Mouse (Mus musculus) heart, embryonic 12.5 days (tissue): ENCODE measurements around the gene Nudc. TPM values are rescaled to one million over a fixed set of nuclear protein-coding genes. Genes with fewer than 3 reads are reported as not detected.

Source experiments
- ATAC-seq: fragments of 200-750 bp; cut with Nextera tagmentation; 2 replicates; pipeline ENCODE4 v1.8.0; 2017; ENCODE audit warnings: moderate TSS enrichment, moderate library complexity; ENCODE audit not compliant: insufficient number of reproducible peaks, low FRiP score
- H3K27ac ChIP-seq: fragments of 300-500 bp; sonication (generic); 2 replicates; pipeline ENCODE4 v1.5.1; 2016; ENCODE audit warnings: mild to moderate bottlenecking, moderate library complexity; ENCODE audit not compliant: poor library complexity, severe bottlenecking
- H3K27me3 ChIP-seq: fragments of 300-500 bp; sonication (generic); replicated peaks from 2 replicates; pipeline ENCODE4 v1.6.1; 2016; ENCODE audit warnings: mild to moderate bottlenecking, moderate library complexity
- H3K36me3 ChIP-seq: fragments of 300-500 bp; sonication (generic); 2 replicates; pipeline ENCODE4 v1.6.1; 2016; ENCODE audit warnings: mild to moderate bottlenecking, moderate library complexity
- H3K4me1 ChIP-seq: fragments of 300-500 bp; sonication (generic); replicated peaks from 2 replicates; pipeline ENCODE4 v1.6.1; 2016; ENCODE audit warnings: mild to moderate bottlenecking
- H3K4me2 ChIP-seq: fragments of 300-500 bp; sonication (generic); 2 replicates; pipeline ENCODE4 v1.6.1; 2016; ENCODE audit warnings: mild to moderate bottlenecking, moderate library complexity
- H3K4me3 ChIP-seq: fragments of 300-500 bp; sonication (generic); 2 replicates; pipeline ENCODE4 v1.5.1; 2016; ENCODE audit warnings: mild to moderate bottlenecking
- H3K9ac ChIP-seq: fragments of 300-500 bp; sonication (generic); 2 replicates; pipeline ENCODE4 v1.6.1; 2016; ENCODE audit warnings: mild to moderate bottlenecking, moderate library complexity
- H3K9me3 ChIP-seq: fragments of 300-500 bp; sonication (generic); replicated peaks from 2 replicates; pipeline ENCODE4 v1.6.1; 2016; ENCODE audit warnings: mild to moderate bottlenecking, moderate library complexity
- WGBS: fragments of 180-500 bp; shearing (Covaris S2); methylation state at CpG from one replicate; pipeline ENCODE4 v1.1.7; 2016; 5-methylcytosine and 5-hydroxymethylcytosine counted together
- polyA plus RNA-seq: library from polyadenylated mRNA; unstranded; fragments of >200 nt; fragmentation: Nextera tagmentation; extraction: Ambion mirVana; gene quantifications from 2 replicates; pipeline ENCODE4 v1.2.1, GENCODE M21; 2016

The Nudc gene
- polyA plus RNA-seq = 261 and 273 TPM in 2 replicates

DNA sequence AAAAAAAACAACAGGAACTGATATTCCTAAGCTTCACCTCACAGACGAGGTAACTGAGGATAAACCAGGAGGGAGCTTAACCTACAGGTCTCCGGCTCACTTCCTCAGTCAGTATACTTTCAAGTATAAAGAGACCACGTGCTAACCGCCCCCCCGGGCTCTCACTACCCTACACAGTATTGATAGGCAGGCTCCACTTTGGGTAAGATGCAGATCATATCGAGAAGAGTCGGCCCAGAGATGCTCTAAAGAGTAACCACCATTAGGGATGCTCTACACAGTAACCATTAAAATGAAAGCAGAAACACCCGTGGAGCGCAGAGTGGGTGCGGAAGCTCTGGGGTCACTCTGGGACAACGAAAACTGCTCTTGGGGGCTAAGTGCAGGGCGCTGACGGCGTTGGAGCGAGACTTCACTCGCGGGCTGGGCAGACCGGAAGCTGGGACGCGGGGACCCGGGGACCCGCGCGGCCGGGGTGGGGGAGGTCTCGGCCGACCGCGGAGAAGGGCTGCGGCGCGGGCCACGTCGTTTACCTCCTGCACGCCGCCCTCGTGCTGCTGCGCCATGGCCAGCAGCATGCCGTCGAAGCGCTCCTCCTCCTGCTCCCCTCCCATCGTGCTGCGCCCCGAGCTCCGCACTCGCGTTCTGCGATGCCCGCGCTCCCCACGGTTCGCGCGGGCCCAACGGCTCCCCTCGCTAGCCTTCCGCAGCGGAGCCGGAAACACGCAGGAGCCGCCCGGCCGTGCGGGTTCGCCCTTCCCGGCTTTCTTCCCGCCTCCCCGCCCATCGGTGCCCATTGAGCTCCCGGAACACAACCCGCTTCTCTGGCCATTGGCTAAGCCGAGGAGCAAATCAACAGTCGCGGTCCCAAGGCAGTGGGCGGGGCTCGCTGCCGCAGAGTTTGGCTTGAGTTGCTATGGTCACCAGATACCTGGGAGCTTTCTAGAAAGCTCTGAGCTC lies at the start of gene Nudc:
Gene Nudc, minus strand, starts transcription at position 725 of the 960 bp plus-strand sequence.
- Histone ChIP-seq H3K27me3 (no peaks in the 10 kb centered on the region), H3K36me3 (peaks cover 29% of the 10 kb centered on the region), H3K4me2 (peak within 1 kb of the TSS; percentile 91), H3K27ac (peak within 1 kb of the TSS; percentile 50; the same call in 1 of the 2 replicates), H3K9ac (peak within 1 kb of the TSS; percentile 93), H3K4me1 (peaks cover 18% of the 10 kb centered on the region), H3K4me3 (peak within 1 kb of the TSS; percentile 93), H3K9me3 (peaks cover 4% of the 10 kb centered on the region; the same call in 1 of the 2 replicates)
- ATAC-seq = peak; percentile 96
- under 1% methylated on average over 76 of the region's 77 CpGs for WGBS

- Histone ChIP-seq H3K4me2 (peak overlapping the region; percentile 18; the same call in 1 of the 2 replicates), H3K9ac (no peak overlapping the region)
Observed at GRCm38 (mm10) chr4:133595538-133595937, 49.7 kb upstream of the Nudc start.

DNA sequence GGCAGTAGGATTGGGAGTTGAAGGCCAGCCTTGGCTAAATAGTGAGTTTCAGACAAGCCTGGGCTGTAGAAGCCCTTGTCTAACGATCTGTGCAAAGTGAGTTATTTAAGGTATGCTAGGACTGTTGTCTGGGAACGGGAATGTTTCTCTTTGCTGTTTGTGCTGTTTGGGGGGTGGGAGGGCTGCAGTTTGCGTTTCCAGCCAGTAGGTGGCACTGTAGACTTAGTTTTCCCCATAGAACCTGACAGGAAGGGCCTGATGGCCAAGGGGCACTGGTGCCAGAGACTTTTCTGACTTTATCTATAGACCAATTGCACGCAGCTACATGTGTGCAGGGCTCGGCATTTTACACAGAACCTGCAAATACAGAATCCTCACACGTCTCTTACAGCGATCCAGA lies 46.8 kb upstream of the Nudc start:
- Histone ChIP-seq H3K9ac (no peak overlapping the region), H3K4me1 (peaks cover 7% of the 10 kb centered on the region), H3K36me3 (peaks cover 44% of the 10 kb centered on the region), H3K27me3 (no peaks in the 10 kb centered on the region), H3K27ac (no peak overlapping the region), H3K4me3 (no peak overlapping the region), H3K9me3 (no peaks in the 10 kb centered on the region), H3K4me2 (no peak overlapping the region)
- no peak for ATAC-seq
- 25% methylated on average over 7 of the region's 7 CpGs for WGBS

More at GRCm38 (mm10) chr4:133595538-133595937, 49.7 kb upstream of the Nudc start:
- no peak for ATAC-seq
- peaks cover 18% of the 10 kb centered on the region for H3K4me1 ChIP-seq
- peaks cover 14% of the 10 kb centered on the region for H3K36me3 ChIP-seq
- H3K9me3 ChIP-seq = no peaks in the 10 kb centered on the region
- no peak overlapping the region for H3K4me3 ChIP-seq
- no peak overlapping the region for H3K27ac ChIP-seq
- WGBS = 42% methylated on average over 7 of the region's 7 CpGs
- peaks cover 18% of the 10 kb centered on the region for H3K27me3 ChIP-seq

GRCm38 (mm10) chr4:133584059-133584951 lies 38.5 kb upstream of the Nudc start, which contains the start of gene Gpn2:
Gene Gpn2 (plus strand): TSS chr4:133584362.
- H3K36me3 ChIP-seq = peaks cover 68% of the 10 kb centered on the region
- peak within 1 kb of the TSS; percentile 100 for H3K4me2 ChIP-seq
- H3K4me1 ChIP-seq = peaks cover 15% of the 10 kb centered on the region
- H3K9me3 ChIP-seq = no peaks in the 10 kb centered on the region
- peak within 1 kb of the TSS; percentile 90 for H3K9ac ChIP-seq
- no peaks in the 10 kb centered on the region for H3K27me3 ChIP-seq
- peak within 1 kb of the TSS; percentile 72 for H3K27ac ChIP-seq
- ATAC-seq = peak; percentile 84
- H3K4me3 ChIP-seq = peak within 1 kb of the TSS; percentile 98
- under 1% methylated on average over 65 of the region's 65 CpGs for WGBS

DNA sequence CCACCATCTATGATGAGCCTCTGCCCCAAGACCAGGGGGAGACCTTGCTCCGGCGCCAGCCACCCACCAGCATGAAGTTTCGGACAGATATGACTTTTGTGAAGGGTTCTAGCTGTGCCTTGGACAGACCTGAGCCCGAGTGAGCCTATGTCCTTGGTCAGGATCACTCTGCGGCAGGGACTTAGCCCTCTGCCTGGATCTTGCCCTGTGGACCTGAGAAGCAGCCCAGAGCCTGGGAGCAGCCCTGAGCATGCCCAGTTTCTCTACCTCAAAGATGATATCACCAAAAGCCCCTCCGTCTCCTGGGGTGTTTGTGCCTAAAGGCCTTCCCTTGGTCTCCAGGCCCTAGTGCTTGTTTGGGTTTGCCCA lies 37.9 kb upstream of the Nudc start:
- H3K36me3 ChIP-seq = peaks cover 68% of the 10 kb centered on the region

DNA sequence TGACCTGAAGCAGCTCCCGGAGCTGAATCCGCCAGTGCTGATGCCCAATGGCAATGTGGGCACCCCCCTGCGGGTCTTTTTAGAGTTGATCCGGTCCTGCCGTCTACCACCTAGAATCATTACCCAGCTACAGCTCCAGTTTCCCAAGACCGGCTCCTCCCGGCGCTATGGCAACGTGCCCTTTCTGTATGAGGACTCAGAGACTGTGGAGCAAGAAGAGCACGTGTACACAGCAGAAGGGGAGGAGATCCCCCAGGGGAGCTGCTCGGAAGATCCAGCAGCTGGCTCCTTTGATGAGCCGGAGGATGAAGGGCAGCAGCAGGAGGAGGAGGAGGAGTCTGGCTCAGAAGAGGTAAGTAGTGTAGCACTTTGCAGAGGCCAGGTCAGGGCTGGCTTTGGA lies 32.2 kb upstream of the Nudc start:
- no peaks in the 10 kb centered on the region for H3K9me3 ChIP-seq

More for the DNA sequence above, 37.9 kb upstream of the Nudc start:
- no peaks in the 10 kb centered on the region for H3K9me3 ChIP-seq
- H3K4me2 ChIP-seq = peak overlapping the region; percentile 100
- H3K27me3 ChIP-seq = no peaks in the 10 kb centered on the region
- H3K9ac ChIP-seq = peak overlapping the region; percentile 90
- 57% methylated on average over 6 of the region's 6 CpGs for WGBS
- H3K4me1 ChIP-seq = peaks cover 15% of the 10 kb centered on the region
- 0 out of 2 replicates have a peak, but pooled peaks have one; percentile 24 for ATAC-seq
- peak overlapping the region; percentile 98 for H3K4me3 ChIP-seq
- peak overlapping the region; percentile 72 for H3K27ac ChIP-seq

GRCm38 (mm10) chr4:133574843-133575202 lies 29.0 kb upstream of the Nudc start:
- H3K4me1 ChIP-seq = peaks cover 9% of the 10 kb centered on the region; the same call in 1 of the 2 replicates
- H3K4me3 ChIP-seq = peak overlapping the region; percentile 69
- WGBS = under 1% methylated on average over 41 of the region's 41 CpGs
- ATAC-seq = peak; percentile 56
- no peaks in the 10 kb centered on the region for H3K27me3 ChIP-seq
- H3K9me3 ChIP-seq = no peaks in the 10 kb centered on the region
- H3K4me2 ChIP-seq = peak overlapping the region; percentile 92
- H3K27ac ChIP-seq = no peak overlapping the region
- peaks cover 22% of the 10 kb centered on the region for H3K36me3 ChIP-seq
- H3K9ac ChIP-seq = peak overlapping the region; percentile 81

More for the DNA sequence above, 32.2 kb upstream of the Nudc start:
- Histone ChIP-seq H3K4me2 (no peak overlapping the region), H3K27ac (no peak overlapping the region), H3K4me1 (peaks cover 9% of the 10 kb centered on the region; the same call in 1 of the 2 replicates), H3K9ac (no peak overlapping the region), H3K36me3 (peaks cover 51% of the 10 kb centered on the region), H3K27me3 (no peaks in the 10 kb centered on the region), H3K4me3 (no peak overlapping the region)
- ATAC-seq = no peak
- WGBS = 74% methylated on average over 12 of the region's 12 CpGs

- Histone ChIP-seq H3K9ac (peak within 1 kb of the TSS; percentile 81), H3K4me2 (peak within 1 kb of the TSS; percentile 92), H3K36me3 (peaks cover 16% of the 10 kb centered on the region), H3K4me1 (peaks cover 9% of the 10 kb centered on the region; the same call in 1 of the 2 replicates), H3K27me3 (no peaks in the 10 kb centered on the region), H3K9me3 (no peaks in the 10 kb centered on the region), H3K27ac (peak within 1 kb of the TSS; percentile 49), H3K4me3 (peak within 1 kb of the TSS; percentile 69)
- 6% methylated on average over 44 of the region's 44 CpGs for WGBS
- ATAC-seq = peak; percentile 91
Observed at GRCm38 (mm10) chr4:133574070-133574842, 28.5 kb upstream of the Nudc start, which contains the start of gene Gpatch3. Gene Gpatch3 (plus strand): TSS chr4:133574745.

- ATAC-seq = no peak
- Histone ChIP-seq H3K9ac (no peak overlapping the region; the same call in 1 of the 2 replicates), H3K27me3 (no peaks in the 10 kb centered on the region), H3K27ac (no peak overlapping the region), H3K4me3 (no peak overlapping the region), H3K4me2 (no peak overlapping the region), H3K4me1 (peaks cover 1% of the 10 kb centered on the region; the same call in 1 of the 2 replicates), H3K36me3 (no peaks in the 10 kb centered on the region), H3K9me3 (no peaks in the 10 kb centered on the region)
- 54% methylated on average over 10 of the region's 10 CpGs for WGBS
Observed at GRCm38 (mm10) chr4:133570066-133570466, 24.3 kb upstream of the Nudc start.
